Mouse (Mus musculus): ENCODE results near the gene Cbl.
"Not testable (repeated sequence)": the region's sequence is repeated elsewhere in the genome, so short reads cannot be mapped to it uniquely, and the experiment has no call there.

Gene Cbl

GRCm38 (mm10) chr9:44127351-44127801, 106.5 kb downstream of the Cbl start:
- peak; percentile 47 to 55 for DNase-seq

DNA sequence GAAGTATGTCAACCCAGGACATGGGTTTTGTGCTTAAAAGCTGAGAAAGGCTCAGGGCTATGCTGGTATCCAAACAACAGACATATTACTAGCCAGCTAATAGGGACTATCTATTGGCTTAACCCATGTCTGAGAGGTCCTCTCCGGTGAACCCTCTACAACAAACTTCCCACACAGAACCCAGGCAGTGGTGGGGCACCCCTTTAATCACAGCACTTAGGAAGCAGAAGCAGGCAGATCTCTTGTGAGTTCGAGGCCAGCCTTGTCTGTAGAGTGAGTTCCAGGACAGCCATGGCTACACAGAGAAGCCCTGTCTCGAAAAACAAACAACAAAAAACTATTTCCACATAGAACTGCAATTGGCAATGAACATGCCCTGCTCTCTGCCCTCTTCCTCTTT, 107.1 kb downstream of the Cbl start:
- peak; percentile 23 to 34 for DNase-seq

DNA sequence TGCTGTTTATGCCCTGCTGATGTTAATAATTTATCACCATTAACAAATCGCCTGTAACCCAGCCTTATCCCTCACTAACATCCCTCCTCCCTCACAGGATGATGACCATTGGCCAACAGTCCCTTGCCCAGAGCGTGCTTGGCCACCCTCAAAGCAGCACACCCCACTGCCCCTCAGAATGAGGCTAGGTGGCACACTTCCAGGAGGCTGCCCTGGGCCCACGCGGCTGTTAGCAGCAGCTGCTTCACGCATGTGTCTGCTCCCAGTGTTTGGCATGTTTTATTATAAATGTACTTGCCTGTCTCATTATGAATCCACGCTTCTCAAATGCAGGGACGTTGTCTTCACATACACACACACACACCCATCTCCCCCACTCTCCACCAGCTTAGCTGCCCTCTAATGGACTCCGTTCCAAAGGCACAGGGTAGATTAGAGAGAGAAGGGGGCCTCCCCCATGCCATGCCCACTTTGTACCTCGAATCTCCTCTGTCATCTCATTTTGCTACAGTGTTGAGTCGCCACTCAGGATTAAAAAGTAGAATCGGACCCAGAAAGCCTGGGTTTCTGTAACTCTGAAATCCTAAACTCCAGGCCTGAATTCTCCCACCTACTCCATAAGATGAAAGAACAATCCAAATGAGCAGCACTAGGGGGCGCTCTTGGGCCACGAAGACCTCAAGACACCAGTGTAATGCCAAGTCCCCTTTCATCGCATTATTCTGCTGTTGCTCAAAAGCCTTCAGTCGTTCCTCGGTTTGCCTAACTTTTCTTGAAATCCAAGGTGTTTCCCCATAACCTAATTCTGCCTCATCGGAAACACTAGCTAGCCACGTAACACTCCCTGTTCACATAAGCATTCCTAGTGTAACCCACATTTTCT, 108.1 kb downstream of the Cbl start:
- peak; percentile 79 to 91 for DNase-seq

- peak in 1 of 2 experiments; percentile 20 for DNase-seq
Observed at GRCm38 (mm10) chr9:44125026-44125425, 108.8 kb downstream of the Cbl start.

- peak in 1 of 2 experiments; percentile 21 for DNase-seq
Observed at GRCm38 (mm10) chr9:44124317-44124716, 109.5 kb downstream of the Cbl start.

GRCm38 (mm10) chr9:44119948-44120465, 113.8 kb downstream of the Cbl start:
- no peak for DNase-seq

DNA sequence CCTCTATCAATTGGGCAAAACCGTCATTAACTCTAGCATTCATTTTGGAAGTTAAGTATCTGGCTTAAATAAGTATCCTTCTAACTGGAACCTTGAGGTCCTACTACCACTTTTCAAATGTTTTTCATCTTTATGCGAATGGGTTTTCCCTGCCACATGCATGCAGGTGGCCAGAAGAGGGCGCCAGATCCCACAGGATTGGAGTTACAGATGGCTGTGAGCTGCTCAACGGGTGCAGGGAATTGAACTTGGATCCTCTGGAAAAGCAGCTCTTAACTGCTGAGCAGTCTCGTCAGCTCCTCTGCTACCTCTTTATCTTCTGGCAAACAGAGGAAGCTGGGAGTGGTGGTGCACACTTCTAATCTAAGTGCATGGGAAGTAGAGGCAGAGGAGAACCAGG, 114.8 kb downstream of the Cbl start:
- DNase-seq, result peak in 1 of 2 experiments; percentile 36

- DNase-seq, result no peak
Observed at GRCm38 (mm10) chr9:44116182-44116581, 117.7 kb downstream of the Cbl start.

- no peak for DNase-seq
Observed at GRCm38 (mm10) chr9:44115599-44115998, 118.2 kb downstream of the Cbl start.

DNA sequence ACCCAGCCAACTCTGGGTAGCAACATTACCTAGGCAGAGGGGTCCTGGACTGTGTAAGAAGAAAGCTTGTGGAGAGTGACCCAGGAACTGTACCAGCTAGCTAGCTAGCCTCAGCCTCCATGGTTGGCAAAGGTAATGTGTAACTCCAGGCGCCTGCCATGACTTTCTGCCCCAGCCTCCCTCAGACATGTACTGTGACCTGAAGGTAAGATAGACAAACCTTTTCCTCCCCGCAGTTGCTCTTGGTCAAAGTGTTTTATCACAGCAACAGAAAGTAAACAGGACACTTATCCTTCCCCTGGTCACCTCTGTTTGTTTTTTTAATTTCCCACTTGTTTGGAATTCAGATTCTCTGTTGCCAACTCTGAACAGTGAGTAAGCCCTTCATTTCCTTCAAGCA, 119.4 kb downstream of the Cbl start:
- DNase-seq, result no peak

DNA sequence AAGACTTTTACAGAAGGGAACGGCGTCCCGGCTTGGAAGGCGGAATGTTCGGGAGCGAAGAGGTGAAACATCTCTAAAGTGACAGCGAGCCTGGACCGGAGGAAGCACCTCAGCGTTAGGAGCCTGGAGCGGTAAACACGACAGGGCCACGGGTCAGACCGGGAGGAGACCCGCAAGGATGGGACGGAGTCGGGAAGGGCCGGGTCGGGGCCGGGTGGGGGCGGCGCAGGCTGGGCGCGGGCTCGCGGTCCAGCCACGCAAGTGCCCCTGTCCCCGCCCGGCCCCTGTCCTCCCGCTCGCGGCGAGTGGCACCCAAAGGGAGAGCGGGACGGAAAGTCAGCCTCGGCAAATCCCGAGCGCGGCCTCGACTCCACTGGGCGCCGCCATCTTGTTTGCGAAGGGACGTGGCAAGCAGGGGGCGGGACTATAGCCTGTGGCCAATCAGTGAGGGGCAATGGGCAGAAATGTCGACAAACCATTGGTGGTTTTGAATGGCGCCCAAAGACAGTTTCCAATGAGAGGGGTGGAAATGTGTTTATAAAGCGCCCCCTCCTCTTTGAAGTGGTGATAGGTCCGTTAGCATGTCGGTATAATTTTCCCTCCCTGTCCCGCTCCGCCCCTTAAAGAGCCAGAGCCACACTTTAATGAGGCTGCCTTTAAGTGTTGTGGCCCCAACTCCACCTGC, 120.6 kb downstream of the Cbl start, which contains the start of the genes Gm49380 and Rnf26:
TSS of gene Gm49380 (minus strand) at position 396 of the 685 bp plus-strand sequence.
TSS of gene Rnf26 (minus strand) at position 413 of the 685 bp plus-strand sequence.
- peak; percentile 96 to 97 for DNase-seq

DNA sequence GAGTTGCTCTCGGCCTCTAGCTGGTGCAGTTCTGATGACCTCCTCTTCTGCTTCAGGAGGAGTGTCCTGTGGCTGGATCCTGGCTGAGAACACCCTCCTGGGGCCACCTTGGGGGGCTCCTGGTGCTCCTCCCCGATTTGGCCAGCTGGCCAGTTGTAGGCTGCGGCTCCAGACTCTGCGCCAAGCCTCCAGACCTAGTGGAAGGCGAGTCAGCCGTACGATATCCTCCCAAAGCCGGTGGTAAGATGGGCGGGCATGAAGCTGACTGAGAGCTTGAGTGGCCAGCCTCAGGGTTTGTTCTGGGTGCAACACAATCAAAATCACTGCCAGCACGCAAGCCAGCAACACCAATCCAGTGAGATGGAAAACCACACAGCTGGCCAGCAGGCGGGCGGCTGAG, 121.9 kb downstream of the Cbl start:
- not testable (repeated sequence) for DNase-seq

DNA sequence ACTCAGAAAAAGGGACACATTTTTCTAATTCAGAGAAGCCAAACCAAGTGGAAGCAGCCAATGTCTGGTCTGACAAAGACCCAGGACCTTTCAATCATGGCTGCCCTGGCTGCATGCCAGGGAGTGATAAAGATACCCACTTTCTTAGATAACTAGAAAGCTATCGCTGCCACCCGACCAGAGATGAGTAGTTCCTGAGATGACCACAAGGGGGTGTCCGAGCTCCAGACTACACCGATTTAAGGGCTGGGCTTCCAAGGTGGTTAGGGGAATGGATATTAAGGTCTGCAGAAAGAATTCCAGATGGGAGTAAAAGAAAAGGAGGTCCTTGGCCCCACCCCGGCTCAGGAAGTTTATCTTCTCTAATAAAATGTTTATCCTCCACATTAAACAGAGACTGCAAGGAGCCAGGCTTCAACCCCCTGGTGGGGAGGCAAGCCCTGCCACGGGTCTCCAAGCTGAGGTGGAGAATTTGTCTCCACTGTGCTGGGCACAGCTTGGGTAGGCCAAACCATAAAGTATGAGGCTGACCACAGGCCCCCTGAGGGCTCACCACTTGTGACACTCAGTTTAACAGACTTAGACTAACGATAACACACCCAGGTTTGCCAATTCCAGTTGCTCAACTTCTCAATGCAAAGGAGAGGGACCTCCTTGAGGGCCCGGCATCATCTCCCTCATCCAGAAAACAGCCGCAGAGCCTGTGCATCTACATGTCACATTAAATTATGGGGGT, 124.3 kb downstream of the Cbl start:
- peak; percentile 73 to 84 for DNase-seq

DNA sequence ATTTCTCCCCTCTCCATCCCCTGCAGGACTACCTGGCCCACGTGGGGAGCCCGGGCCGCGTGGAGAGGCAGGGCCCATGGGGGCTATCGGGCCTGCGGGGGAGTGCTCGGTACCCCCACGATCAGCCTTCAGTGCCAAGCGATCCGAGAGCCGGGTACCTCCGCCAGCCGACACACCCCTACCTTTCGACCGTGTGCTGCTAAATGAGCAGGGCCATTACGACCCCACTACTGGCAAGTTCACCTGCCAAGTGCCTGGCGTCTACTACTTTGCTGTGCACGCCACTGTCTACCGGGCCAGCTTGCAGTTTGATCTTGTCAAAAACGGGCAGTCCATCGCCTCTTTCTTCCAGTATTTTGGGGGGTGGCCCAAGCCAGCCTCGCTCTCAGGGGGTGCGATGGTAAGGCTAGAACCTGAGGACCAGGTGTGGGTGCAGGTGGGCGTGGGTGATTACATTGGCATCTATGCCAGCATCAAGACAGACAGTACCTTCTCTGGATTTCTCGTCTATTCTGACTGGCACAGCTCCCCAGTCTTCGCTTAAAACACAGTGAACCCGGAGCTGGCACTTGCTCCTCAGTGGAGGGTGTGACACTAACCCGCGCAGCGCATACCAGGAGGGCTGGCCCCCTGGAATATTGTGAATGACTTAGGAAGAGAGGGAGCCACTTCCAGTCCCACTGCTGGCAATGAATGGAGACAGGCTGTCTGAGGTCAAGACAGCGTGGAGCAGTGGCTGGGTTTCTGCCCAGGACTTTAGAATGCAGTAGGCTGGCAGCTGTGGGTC, 125.4 kb downstream of the Cbl start:
- no peak for DNase-seq

DNA sequence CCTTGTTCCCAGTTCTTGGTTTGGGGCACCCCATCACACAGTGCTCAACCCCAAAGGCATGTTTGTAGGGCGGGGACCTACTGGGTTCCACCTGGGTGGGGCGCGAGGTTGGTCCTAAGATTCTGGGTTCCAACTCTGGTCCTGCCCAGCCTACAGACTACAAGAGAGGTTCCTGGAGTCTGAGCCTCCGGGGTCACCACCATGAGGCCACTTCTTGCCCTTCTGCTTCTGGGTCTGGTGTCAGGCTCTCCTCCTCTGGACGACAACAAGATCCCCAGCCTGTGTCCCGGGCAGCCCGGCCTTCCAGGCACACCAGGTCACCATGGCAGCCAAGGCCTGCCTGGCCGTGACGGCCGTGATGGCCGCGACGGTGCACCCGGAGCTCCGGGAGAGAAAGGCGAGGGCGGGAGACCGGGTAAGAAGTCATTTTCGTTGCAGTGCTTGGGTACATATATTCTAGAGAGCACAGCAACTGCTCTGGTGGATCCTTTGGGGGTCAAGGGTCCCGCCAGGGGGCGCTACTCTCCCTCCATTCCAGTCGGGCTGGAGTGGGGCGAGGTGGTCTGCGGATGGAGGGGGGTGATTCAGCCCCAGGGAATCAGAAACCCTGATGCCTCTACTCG, 126.2 kb downstream of the Cbl start:
- peak; percentile 57 to 62 for DNase-seq

GRCm38 (mm10) chr9:44107110-44107509, 126.7 kb downstream of the Cbl start, which contains the start of gene C1qtnf5:
Gene C1qtnf5, plus strand, starts transcription at chr9:44107245.
- DNase-seq, result peak; percentile 89 to 94

- no peak for DNase-seq
Observed at GRCm38 (mm10) chr9:44106596-44106995, 127.3 kb downstream of the Cbl start.

GRCm38 (mm10) chr9:44106182-44106581, 127.7 kb downstream of the Cbl start:
- no peak for DNase-seq

DNA sequence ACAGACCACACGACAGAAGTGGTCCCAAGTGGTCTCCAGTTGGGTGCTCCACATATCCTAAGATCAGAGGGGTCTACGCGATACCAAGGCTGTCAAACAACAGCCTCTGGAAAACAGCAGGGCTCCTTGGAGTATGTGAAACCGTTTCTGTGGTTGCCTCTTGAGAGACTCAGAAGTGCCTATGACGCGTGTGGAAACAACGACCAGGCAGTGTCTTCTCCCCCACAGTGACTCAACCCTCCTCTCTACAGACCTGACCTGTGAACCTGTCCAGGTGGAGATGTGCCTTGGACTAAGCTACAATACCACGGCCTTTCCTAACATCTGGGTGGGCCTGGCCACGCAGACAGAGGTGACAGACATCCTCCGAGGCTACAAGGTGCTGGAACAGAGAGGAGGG, 128.1 kb downstream of the Cbl start:
- no peak for DNase-seq

GRCm38 (mm10) chr9:44104881-44105280, 129.0 kb downstream of the Cbl start:
- DNase-seq, result no peak

DNA sequence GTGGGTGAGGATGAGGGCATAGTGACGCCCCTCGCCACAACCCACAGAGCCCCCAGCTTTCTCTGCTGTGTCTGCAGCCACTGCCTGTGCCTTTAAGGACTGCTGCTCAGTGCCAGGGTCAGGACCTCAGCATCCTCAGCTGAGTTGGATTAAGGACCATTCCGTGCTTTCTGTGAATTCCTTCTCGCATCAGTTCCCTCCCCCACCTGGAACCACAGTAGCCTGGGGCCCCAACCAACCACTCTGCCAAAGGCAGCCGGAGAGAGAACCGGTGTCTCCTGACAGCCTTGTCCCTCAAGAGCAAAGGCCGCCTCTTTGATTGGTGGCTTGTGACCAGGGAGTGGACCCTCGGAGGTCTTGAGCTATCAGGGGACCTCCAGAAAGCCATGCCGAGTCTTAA, 132.4 kb downstream of the Cbl start, which contains the start of gene Mfrp:
TSS of gene Mfrp (plus strand) at position 240 of the 400 bp plus-strand sequence.
- no peak for DNase-seq
